Comparison of ENCODE assay signal across 7 mouse cellular contexts in the genomic region with DNA sequence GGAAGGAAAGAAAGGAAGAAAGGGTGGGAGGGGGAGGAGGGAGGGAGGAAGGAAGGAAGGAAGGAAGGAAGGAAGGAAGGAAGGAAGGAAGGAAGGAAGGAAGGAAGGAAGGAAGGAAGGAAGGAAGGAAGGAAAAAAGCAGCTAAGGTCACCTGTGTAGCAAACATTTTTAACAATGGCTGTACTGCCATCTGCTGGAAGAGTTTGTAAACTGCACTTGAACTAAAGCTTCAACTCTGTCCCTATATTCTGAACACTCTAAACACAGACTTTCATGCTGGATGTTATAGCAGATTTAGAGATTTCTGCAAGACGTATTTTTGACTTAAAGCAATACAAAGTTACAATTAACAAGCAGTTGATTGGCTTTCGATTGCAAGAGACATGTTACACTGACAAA.
DNase-seq lines count a peak whose midpoint lies in the region; ATAC-seq and TF ChIP-seq lines count a peak whose summit lies in the region.

No protein-coding gene starts in this region.

- H3K27me3 ChIP-seq in G1E (ENCODE audit: insufficient read depth, low read length), result peaks cover 9% of the 10 kb centered on the region
- no peaks in the 10 kb centered on the region for H3K27me3 ChIP-seq in limb, embryonic 13.5 days
- no peaks in the 10 kb centered on the region for H3K27me3 ChIP-seq in neural tube, embryonic 15.5 days (replicated peaks)

- H3K4me2 ChIP-seq in limb, embryonic 13.5 days (replicated peaks), result no peak overlapping the region
- no peak overlapping the region for H3K4me2 ChIP-seq in neural tube, embryonic 15.5 days

- no peaks in the 10 kb centered on the region for H3K36me3 ChIP-seq in G1E (replicated peaks)
- H3K36me3 ChIP-seq in limb, embryonic 13.5 days, result no peaks in the 10 kb centered on the region
- H3K36me3 ChIP-seq in neural tube, embryonic 15.5 days, result no peaks in the 10 kb centered on the region

- DNase-seq in left cerebral cortex, adult 18-20 months (ENCODE audit: low spot score in 2 of 2), result peak; percentile 18 to 54
- DNase-seq in left cerebral cortex, adult 11 months (ENCODE audit: low spot score), result no peak
- DNase-seq in G1E (ENCODE audit: low spot score), result no peak
- peak; percentile 37 for DNase-seq in c-Kit-positive CD71-negative TER-119-negative erythroid progenitor cells, embryonic 14.5 days (ENCODE audit: low read depth)
- DNase-seq in frontal cortex, postnatal 36 days (ENCODE audit: low spot score in 2 of 2), result peak; percentile 29 to 52

- WGBS in limb, embryonic 13.5 days, result 9% methylated on average over 2 of the region's 2 CpGs
- WGBS in neural tube, embryonic 15.5 days, result 13% methylated on average over 2 of the region's 2 CpGs

- ATAC-seq in G1E (ENCODE audit: extremely low read depth, insufficient number of reproducible peaks, low FRiP score, poor library complexity, severe bottlenecking), result peak; percentile 49; the same call in 1 of the 2 replicates
- 0 out of 2 replicates have a peak, but pooled peaks have one; percentile 60 for ATAC-seq in limb, embryonic 13.5 days (ENCODE audit: low FRiP score, low read depth)
- peak; percentile 91 for ATAC-seq in neural tube, embryonic 15.5 days (ENCODE audit: low FRiP score)

- H3K4me3 ChIP-seq in G1E (ENCODE audit: low read depth, low read length), result no peak overlapping the region
- no peak overlapping the region for H3K4me3 ChIP-seq in limb, embryonic 13.5 days
- no peak overlapping the region for H3K4me3 ChIP-seq in neural tube, embryonic 15.5 days (replicated peaks)

- no peak overlapping the region for H3K27ac ChIP-seq in limb, embryonic 13.5 days
- H3K27ac ChIP-seq in neural tube, embryonic 15.5 days (replicated peaks), result no peak overlapping the region

- H3K4me1 ChIP-seq in G1E (ENCODE audit: insufficient read depth, low read depth, low read length), result peaks cover 6% of the 10 kb centered on the region; the same call in 1 of the 2 replicates
- peaks cover 14% of the 10 kb centered on the region for H3K4me1 ChIP-seq in limb, embryonic 13.5 days
- no peaks in the 10 kb centered on the region for H3K4me1 ChIP-seq in neural tube, embryonic 15.5 days

- H3K9ac ChIP-seq in limb, embryonic 13.5 days, result no peak overlapping the region
- no peak overlapping the region for H3K9ac ChIP-seq in neural tube, embryonic 15.5 days (replicated peaks)

- no peak for TF ChIP-seq CTCF in G1E (IDR thresholded peaks at IDR 0.05; ENCODE audit: low read depth, low read length)

- H3K9me3 ChIP-seq in G1E (replicated peaks), result no peaks in the 10 kb centered on the region
- no peaks in the 10 kb centered on the region for H3K9me3 ChIP-seq in limb, embryonic 13.5 days
- H3K9me3 ChIP-seq in neural tube, embryonic 15.5 days (replicated peaks), result no peaks in the 10 kb centered on the region

Comparison
In these comparisons a context has a peak if more than half of its experiments do, and no peak if none do; other contexts are left out.
1. DNase-seq: peak in left cerebral cortex, adult 18-20 months (2 of 2), c-Kit-positive CD71-negative TER-119-negative erythroid progenitor cells, embryonic 14.5 days (single experiment) and frontal cortex, postnatal 36 days (2 of 2); none in left cerebral cortex, adult 11 months (single experiment) and G1E (single experiment).
2. Peak in every context shown above with its lines, with median percentiles within 50 percentile points of each other: ATAC-seq.